Mouse (Mus musculus) lung, embryonic 14.5 days (tissue): Measurements from ENCODE around the gene Prdm10. TPM values are rescaled to one million over a fixed set of nuclear protein-coding genes. Genes with fewer than 3 reads are reported as not detected.
A peak's percentile ranks its signal among the peaks of the same experiment; 100 is the strongest.

Experiments
- ATAC-seq: fragments of 200-750 bp; cut with Nextera tagmentation; 2 replicates; pipeline ENCODE4 v1.8.0; 2017; ENCODE audit warnings: mild to moderate bottlenecking, moderate TSS enrichment, moderate library complexity; ENCODE audit not compliant: insufficient read depth
- DNase-seq: peaks from one replicate; pipeline ENCODE4 v3.0.0-alpha.2; 2015
- H3K27ac ChIP-seq: fragments of 300-500 bp; sonication (generic); 2 replicates; pipeline ENCODE4 v1.5.1; 2014; ENCODE audit warnings: low read depth, mild to moderate bottlenecking, moderate library complexity
- H3K27me3 ChIP-seq: fragments of 300-500 bp; sonication (generic); 2 replicates; pipeline ENCODE4 v1.6.1; 2014; ENCODE audit warnings: low read length, control low read depth; ENCODE audit not compliant: insufficient read depth
- H3K36me3 ChIP-seq: fragments of 300-500 bp; sonication (generic); 2 replicates; pipeline ENCODE4 v1.6.1; 2014; ENCODE audit warnings: control low read depth; ENCODE audit not compliant: insufficient read depth
- H3K4me1 ChIP-seq: fragments of 300-500 bp; sonication (generic); 2 replicates; pipeline ENCODE4 v1.6.1; 2014; ENCODE audit warnings: antibody characterized with exemption, control low read depth; ENCODE audit not compliant: insufficient read depth
- H3K4me2 ChIP-seq: fragments of 300-500 bp; sonication (generic); 2 replicates; pipeline ENCODE4 v1.6.1; 2014; ENCODE audit warnings: mild to moderate bottlenecking
- H3K4me3 ChIP-seq: fragments of 300-500 bp; sonication (generic); 2 replicates; pipeline ENCODE4 v1.5.1; 2014; ENCODE audit warnings: low read depth, low read length
- H3K9ac ChIP-seq: fragments of 300-500 bp; sonication (generic); 2 replicates; pipeline ENCODE4 v1.6.1; 2014
- H3K9me3 ChIP-seq: fragments of 300-500 bp; sonication (generic); 2 replicates; pipeline ENCODE4 v1.6.1; 2016; ENCODE audit warnings: low read depth, low read length, control low read depth
- CTCF ChIP-seq: IDR thresholded peaks from 2 replicates; pipeline ENCODE4 v1.5.1; 2016; ENCODE audit warnings: antibody characterized with exemption, low read depth
- WGBS: fragments of 180-500 bp; shearing (Covaris S2); extraction: QIAGEN DNeasy Blood & Tissue Kit; methylation state at CpG from one replicate; pipeline ENCODE4 v1.1.7; 2014; 5-methylcytosine and 5-hydroxymethylcytosine counted together
- polyA plus RNA-seq: library from polyadenylated mRNA; unstranded; fragments of >200 nt; fragmentation: Nextera tagmentation; extraction: Ambion mirVana; gene quantifications from 2 replicates; pipeline ENCODE4 v1.2.1, GENCODE M21; 2014

Prdm10 gene
- polyA plus RNA-seq, 1 experiment from 2014 or later, result 6.7 TPM

- no peak for ATAC-seq
- H3K9me3 ChIP-seq, result no peaks in the 10 kb centered on the region
- 75% methylated on average over 3 of the region's 3 CpGs for WGBS
- H3K36me3 ChIP-seq, result peaks cover 5% of the 10 kb centered on the region; the same call in 1 of the 2 replicates
- no peak overlapping the region for H3K9ac ChIP-seq
- H3K27me3 ChIP-seq, result no peaks in the 10 kb centered on the region
- H3K4me1 ChIP-seq, result no peaks in the 10 kb centered on the region
- no peak overlapping the region for H3K4me3 ChIP-seq
- TF ChIP-seq CTCF, result peak; percentile 44; the same call in 1 of the 2 replicates
- H3K4me2 ChIP-seq, result no peak overlapping the region
- no peak overlapping the region for H3K27ac ChIP-seq
- peak; percentile 40 for DNase-seq
These were observed 51.6 kb downstream of the Prdm10 start for GRCm38 (mm10) chr9:31331906-31332305.

- no peak for TF ChIP-seq CTCF
These were observed 52.5 kb downstream of the Prdm10 start for GRCm38 (mm10) chr9:31332826-31333225.

GRCm38 (mm10) chr9:31334991-31335390, 54.7 kb downstream of the Prdm10 start:
- Histone ChIP-seq H3K9ac (no peak overlapping the region), H3K9me3 (no peaks in the 10 kb centered on the region), H3K4me2 (no peak overlapping the region), H3K27me3 (no peaks in the 10 kb centered on the region), H3K4me1 (no peaks in the 10 kb centered on the region), H3K36me3 (0 out of 2 replicates have a peak, but pooled peaks cover 2% of the 10 kb centered on the region), H3K27ac (no peak overlapping the region), H3K4me3 (no peak overlapping the region)
- ATAC-seq, result no peak
- TF ChIP-seq CTCF, result no peak
- DNase-seq, result no peak
- WGBS, result 95% methylated on average over 6 of the region's 6 CpGs

More at GRCm38 (mm10) chr9:31332826-31333225, 52.5 kb downstream of the Prdm10 start:
- H3K27me3 ChIP-seq, result no peaks in the 10 kb centered on the region
- no peak overlapping the region for H3K4me2 ChIP-seq
- H3K9me3 ChIP-seq, result no peaks in the 10 kb centered on the region
- DNase-seq (no peak), ATAC-seq (no peak)
- H3K9ac ChIP-seq, result no peak overlapping the region
- no peaks in the 10 kb centered on the region for H3K4me1 ChIP-seq
- H3K36me3 ChIP-seq, result peaks cover 4% of the 10 kb centered on the region; the same call in 1 of the 2 replicates
- H3K4me3 ChIP-seq, result no peak overlapping the region
- no peak overlapping the region for H3K27ac ChIP-seq

DNA sequence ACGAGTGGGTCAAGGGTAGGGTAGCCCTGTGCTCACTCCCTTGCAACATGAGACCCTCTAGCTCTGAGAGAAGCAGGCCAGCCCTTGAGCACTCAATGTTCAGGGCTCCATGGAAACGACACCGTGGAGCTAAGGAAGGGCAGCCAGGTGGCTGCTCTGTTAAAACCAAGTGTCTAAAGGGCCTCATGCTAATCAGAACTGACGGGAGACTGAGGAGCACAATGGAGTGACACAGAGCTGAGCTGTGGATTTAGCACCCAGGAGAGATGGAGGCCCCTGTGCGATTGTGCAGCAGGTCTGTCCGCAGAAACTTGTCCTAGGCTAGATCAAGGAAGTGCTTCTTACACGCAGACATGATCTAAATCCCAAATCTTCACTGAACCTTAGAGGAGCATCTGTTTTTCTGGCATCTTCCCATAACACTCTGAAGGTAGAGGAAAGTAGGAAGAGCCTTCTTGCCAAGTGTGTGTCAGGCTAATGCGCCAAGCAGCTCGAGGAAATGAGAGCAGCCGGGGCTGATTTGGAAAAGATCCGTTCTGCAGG, 64.0 kb downstream of the Prdm10 start:
- no peaks in the 10 kb centered on the region for H3K4me1 ChIP-seq
- ATAC-seq, result peak; percentile 24; the same call in 1 of the 2 replicates
- 56% methylated on average over 11 of the region's 11 CpGs for WGBS

GRCm38 (mm10) chr9:31346575-31347080, 66.3 kb downstream of the Prdm10 start:
- Histone ChIP-seq H3K4me3 (no peak overlapping the region), H3K4me2 (no peak overlapping the region), H3K9ac (no peak overlapping the region), H3K4me1 (no peaks in the 10 kb centered on the region), H3K27me3 (no peaks in the 10 kb centered on the region), H3K36me3 (peaks cover 14% of the 10 kb centered on the region), H3K27ac (no peak overlapping the region), H3K9me3 (no peaks in the 10 kb centered on the region)
- 62% methylated on average over 15 of the region's 15 CpGs for WGBS
- ATAC-seq (no peak), DNase-seq (peak; percentile 23)
- TF ChIP-seq CTCF, result no peak; the same call in 1 of the 2 replicates

More for the DNA sequence above, 64.0 kb downstream of the Prdm10 start:
- H3K9ac ChIP-seq, result no peak overlapping the region
- no peak overlapping the region for H3K4me2 ChIP-seq
- H3K36me3 ChIP-seq, result peaks cover 3% of the 10 kb centered on the region; the same call in 1 of the 2 replicates
- no peak for TF ChIP-seq CTCF
- no peak for DNase-seq
- no peak overlapping the region for H3K27ac ChIP-seq
- H3K27me3 ChIP-seq, result no peaks in the 10 kb centered on the region
- H3K9me3 ChIP-seq, result no peaks in the 10 kb centered on the region
- H3K4me3 ChIP-seq, result no peak overlapping the region

DNA sequence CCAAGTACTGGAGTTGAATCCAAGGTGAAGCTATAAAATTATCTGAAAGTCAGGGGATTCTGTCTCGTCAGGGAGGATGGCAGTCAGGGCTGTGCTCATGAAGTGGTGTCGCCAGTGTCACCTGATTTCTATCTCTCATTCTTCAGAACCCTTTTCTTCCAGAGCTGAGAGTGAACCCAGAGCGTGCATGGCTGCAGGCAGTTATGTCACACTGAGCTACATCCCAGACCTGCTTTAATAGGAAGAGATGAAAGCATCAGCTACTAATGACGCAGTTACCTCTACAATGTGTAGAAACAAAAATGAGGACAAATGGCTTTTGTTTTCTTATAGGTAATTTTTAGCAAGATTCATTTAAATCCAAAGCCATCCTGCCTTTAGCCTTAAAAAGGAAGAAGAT, 68.1 kb downstream of the Prdm10 start:
- Histone ChIP-seq H3K4me2 (no peak overlapping the region), H3K27ac (no peak overlapping the region), H3K9ac (no peak overlapping the region), H3K4me1 (no peaks in the 10 kb centered on the region), H3K27me3 (no peaks in the 10 kb centered on the region), H3K9me3 (no peaks in the 10 kb centered on the region), H3K36me3 (peaks cover 14% of the 10 kb centered on the region), H3K4me3 (no peak overlapping the region)
- no peak for TF ChIP-seq CTCF
- no peak for DNase-seq
- no peak for ATAC-seq
- WGBS, result 80% methylated on average over 4 of the region's 4 CpGs

- peak; percentile 95 for TF ChIP-seq CTCF
- no peak overlapping the region for H3K4me3 ChIP-seq
- peaks cover 14% of the 10 kb centered on the region for H3K36me3 ChIP-seq
- H3K9me3 ChIP-seq, result no peaks in the 10 kb centered on the region
- no peak for ATAC-seq
- no peak overlapping the region for H3K9ac ChIP-seq
- H3K4me1 ChIP-seq, result no peaks in the 10 kb centered on the region
- 66% methylated on average over 11 of the region's 11 CpGs for WGBS
- H3K27ac ChIP-seq, result no peak overlapping the region
- no peak overlapping the region for H3K4me2 ChIP-seq
- peak; percentile 84 for DNase-seq
- no peaks in the 10 kb centered on the region for H3K27me3 ChIP-seq
These were observed 68.6 kb downstream of the Prdm10 start for GRCm38 (mm10) chr9:31348915-31349314.
